Mouse (Mus musculus) left cerebral cortex, adult 11 months (tissue): ENCODE data around the gene Dnah17.

Source experiments
- DNase-seq: peaks from one replicate; pipeline ENCODE4 v3.0.0; 2022; ENCODE audit warnings: low spot score

The Dnah17 gene

GRCm38 (mm10) chr11:118143731-118144130, 13.3 kb upstream of the Dnah17 start:
- no peak for DNase-seq

DNA sequence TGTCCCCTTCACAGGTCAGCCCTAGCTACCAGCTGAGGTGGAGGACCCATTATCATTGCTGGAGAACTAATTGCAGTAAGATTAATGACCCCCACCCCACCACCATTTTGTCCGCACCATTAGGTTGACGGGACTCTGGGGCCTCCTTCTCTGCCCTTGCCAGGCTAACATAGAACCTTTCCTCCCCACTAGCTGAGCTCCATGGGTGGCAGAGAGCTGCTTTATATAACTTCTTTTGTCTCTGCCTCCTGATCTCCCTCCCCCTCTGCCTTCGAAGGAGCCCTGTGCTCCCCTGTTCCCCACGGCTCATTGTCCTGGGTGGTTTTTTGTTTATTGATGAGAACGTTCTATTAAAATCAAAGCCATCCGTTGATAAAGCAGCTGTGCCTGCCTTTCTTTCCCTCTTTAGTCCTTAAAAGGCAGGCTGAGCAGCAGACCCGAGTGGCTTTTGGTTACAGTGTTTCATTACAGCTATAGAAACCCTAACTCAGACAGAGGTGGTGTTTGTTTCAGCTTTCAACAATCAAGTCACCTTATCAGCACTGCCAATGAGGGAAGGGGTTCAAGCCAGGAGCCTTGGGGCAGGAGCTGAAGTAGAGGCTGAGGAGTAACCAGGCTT, 12.2 kb upstream of the Dnah17 start:
- no peak for DNase-seq

GRCm38 (mm10) chr11:118140771-118141565, 10.5 kb upstream of the Dnah17 start:
- DNase-seq: no peak

GRCm38 (mm10) chr11:118138347-118138746, 7.9 kb upstream of the Dnah17 start:
- no peak for DNase-seq

DNA sequence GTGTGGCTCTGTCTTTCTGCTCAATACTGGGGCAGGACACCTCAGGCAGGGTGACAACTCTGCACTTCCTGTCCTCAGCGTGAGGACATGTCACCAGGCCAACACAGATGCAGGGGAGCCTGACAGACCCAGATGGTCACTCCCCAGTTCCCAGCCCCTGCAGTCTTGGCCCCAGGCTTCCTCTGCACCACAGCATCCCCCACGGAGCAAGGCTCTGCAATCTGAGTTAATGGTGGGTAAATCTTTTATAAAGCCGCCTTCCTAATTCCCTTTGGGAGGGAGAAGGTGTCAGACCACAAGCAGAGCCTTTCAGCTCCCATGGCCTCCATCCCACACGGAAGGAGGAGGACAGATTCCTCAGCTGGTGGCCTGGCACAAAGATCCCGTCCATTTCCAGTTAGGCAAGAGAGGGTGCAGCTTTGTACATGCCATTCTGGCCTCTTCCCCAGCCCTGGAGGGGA, 5.8 kb upstream of the Dnah17 start:
- DNase-seq: no peak

GRCm38 (mm10) chr11:118135271-118135670, 4.8 kb upstream of the Dnah17 start:
- DNase-seq: no peak

DNA sequence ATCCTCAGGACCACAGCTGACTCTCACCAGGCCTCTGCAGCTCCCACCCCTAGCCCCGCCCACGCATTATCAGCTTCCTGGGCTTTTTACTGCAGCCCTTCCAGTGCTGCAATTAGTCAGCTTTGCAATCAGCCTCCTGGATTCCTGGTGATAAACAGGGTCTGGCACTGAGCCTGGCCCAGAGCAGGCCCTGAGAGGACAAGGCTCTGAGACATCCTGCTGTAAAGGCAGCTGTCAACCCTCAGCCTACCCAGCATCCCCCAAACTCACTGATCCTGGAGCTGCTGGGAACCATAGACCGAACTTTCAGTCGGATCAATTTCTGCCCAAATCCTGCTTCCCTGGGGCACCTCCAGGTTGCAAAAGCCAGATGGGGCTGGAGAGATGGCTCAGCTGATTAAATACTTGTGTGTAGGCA, 3.3 kb upstream of the Dnah17 start:
- DNase-seq: no peak

GRCm38 (mm10) chr11:118133133-118133751, 2.8 kb upstream of the Dnah17 start:
- DNase-seq: no peak

- no peak for DNase-seq
These were observed 1.7 kb upstream of the Dnah17 start for GRCm38 (mm10) chr11:118132136-118132535.

DNA sequence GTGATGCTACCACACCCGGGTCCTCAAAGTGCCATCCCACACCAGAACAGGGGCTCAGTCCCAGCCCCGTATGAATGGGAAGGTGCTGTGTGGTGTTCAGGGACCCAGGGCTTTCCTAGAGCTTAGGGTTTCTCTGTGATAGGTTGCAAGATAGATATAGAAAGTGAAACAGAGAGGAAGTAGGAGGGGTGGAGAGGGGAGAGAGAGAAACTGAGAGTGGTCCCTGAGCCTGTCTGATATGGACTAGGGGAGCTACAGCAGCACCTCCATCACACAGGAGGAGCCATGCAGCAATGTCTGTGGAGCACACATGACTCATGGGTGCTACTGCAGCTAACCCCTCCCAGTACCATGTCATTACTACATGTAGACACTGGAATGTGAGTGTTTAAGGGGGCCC, 622 bp downstream of the Dnah17 start:
- DNase-seq: no peak

DNA sequence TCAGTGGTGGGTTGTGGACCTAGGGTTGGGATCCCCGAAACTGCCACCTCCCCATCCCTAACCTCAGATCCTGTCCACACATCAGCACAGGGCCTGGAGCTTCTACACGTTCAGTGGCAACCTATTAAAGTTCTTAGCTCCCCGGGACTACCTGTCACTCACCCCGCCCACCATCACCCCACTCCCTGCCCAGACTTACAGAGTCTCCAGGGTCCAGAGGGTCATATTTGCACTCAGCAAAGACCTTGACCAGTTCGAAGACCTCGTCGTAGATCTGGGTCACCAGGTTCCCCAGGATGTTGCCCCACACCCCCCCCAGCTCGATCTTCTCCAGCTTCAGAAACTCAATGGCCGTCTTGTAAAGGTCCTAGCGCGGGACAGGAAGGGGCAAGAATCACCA, 8.8 kb downstream of the Dnah17 start:
- no peak for DNase-seq

- DNase-seq: no peak
These were observed 11.7 kb downstream of the Dnah17 start for GRCm38 (mm10) chr11:118118777-118119176.

GRCm38 (mm10) chr11:118114581-118115110, 15.8 kb downstream of the Dnah17 start:
- no peak for DNase-seq

DNA sequence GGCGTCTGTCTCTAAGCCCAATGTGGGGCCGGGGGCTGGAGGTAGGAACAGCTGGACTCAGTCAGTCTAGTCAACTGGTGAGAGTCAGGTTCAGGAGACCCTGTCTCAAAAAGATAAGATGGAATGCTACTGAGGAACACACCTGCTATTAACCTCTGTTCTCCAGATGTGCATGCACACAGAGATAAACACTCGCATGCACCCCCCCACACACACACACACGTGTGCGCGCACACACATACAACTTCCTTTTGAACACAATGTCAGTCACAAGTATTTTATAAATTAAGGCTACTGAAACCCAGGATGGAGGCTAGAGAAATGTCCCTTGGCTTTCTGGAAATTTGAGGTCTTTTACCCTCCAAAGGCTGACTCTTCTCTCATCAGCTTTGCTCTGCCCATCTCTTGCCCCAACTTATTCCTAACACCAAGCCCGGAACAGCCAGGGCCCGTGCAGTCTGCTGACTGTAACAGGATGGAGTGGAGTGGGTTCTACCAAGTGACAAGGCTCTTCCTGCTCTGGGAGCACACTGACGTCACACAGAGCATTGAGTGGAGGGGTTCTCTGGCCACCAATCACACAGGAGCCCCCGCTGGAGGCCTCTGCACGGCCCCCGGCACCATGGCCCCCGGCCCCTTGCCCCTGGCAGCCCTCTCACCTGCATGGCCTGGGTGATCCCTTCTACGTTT, 16.8 kb downstream of the Dnah17 start:
- DNase-seq: no peak

DNA sequence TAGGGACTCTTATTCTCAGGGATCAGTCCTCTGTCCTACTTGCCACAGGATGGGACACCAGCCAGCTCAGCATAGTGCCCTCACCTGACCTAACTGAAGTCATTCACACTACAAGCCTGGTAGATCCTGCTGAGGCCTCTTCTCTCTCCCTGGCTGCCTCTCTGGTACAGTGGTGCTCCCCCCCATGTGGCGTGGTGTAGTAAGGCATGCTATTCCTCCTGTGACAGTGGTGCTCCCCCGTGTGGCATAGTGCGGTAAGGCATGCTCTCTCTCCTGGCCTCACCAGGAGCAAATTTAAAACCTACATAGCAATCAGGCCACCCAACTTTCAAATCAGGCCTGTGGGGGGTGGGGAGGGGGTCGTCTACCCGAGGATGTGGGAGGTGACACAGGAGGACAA, 26.4 kb downstream of the Dnah17 start:
- DNase-seq: peak; percentile 66

DNA sequence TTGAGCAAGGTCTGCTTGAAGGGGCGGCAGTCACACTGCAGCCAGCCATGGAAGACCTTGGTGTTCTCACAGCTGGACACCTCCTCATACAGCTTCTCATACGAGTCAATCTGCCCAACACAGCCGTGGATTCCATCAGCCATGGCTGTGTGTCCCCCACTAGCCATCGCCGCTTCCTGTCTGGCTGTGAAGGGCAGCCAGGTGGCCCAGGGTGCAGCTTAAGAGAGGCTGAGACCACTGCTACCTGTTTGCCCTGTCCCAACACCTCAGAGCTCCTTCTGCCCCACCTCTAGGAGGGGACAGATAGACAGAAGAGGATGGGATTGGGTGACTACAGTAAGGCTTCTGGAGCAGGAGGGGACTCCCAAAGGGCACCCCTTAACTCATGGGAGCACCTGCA, 27.1 kb downstream of the Dnah17 start:
- DNase-seq: no peak

GRCm38 (mm10) chr11:118102838-118103237, 27.6 kb downstream of the Dnah17 start:
- peak; percentile 77 for DNase-seq

GRCm38 (mm10) chr11:118101133-118101532, 29.3 kb downstream of the Dnah17 start:
- DNase-seq: no peak

- no peak for DNase-seq
These were observed 33.7 kb downstream of the Dnah17 start for GRCm38 (mm10) chr11:118096736-118097135.

DNA sequence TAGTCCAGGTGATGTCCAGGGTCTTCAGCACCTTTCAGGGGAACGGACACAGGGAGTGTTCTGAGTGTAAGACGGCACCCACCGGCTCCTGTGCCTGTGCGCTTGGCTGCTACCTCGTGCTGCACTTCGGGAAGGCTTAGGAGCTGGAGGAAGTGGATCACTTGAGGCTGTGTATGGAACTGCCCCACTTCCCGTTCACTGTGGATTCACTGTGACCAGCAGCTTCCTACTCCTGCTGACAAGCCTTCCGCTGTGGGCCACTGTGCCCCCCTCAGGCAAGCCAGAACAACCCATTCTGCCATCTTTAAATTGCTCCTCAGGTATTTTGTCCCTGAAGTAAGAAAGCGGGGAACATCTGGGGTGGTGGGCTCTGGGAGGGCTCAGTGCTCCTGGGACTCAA, 35.4 kb downstream of the Dnah17 start:
- DNase-seq: no peak

- no peak for DNase-seq
These were observed 39.3 kb downstream of the Dnah17 start for GRCm38 (mm10) chr11:118091002-118091670.

- no peak for DNase-seq
These were observed 41.5 kb downstream of the Dnah17 start for GRCm38 (mm10) chr11:118088896-118089295.
